Mouse (Mus musculus): ENCODE data around the gene Grm7.

Gene Grm7

DNA sequence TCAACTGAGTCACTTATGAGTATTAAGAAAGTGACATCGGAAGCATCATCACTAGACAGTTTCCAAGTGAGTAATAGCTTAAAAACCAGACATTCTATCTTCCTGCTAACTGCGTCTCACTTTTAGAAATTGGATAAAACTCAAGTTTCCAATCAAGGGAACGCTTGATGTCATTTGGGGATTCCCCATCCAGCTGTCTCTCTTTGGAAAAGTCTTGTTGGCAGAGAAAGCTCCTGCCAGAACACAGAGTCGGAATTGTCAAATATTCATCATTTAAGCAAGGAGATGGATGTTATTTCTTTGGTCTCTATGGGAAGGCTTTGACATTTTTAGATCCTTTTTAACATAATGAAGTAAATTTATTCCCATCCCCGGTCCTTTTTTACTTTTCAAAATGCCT is 336.6 kb downstream of the Grm7 start:
- no peak for DNase-seq (ENCODE audit: low spot score)

DNA sequence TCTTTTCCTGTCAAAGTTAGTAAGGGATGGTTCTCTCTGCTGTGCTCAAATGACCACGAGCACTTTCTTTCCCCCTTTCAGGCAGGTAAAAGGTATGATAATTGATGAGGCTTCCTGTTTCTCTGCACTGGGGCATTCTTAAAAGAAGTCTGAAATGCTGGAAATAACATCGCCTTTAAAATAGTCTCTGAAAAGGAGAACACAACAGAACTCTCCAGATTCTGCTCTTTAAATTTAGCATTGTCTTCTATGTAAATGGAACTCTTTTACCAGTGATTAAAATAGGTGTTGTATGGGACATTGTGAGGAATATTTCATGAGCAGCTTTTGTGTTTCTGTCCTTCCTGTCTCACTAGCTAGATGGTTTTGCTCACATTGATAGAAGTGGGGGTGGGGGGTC is 393.7 kb downstream of the Grm7 start:
- DNase-seq (ENCODE audit: low spot score): no peak

GRCm38 (mm10) chr6:111045896-111046295 is 400.5 kb downstream of the Grm7 start:
- no peak for DNase-seq (ENCODE audit: low spot score)

DNA sequence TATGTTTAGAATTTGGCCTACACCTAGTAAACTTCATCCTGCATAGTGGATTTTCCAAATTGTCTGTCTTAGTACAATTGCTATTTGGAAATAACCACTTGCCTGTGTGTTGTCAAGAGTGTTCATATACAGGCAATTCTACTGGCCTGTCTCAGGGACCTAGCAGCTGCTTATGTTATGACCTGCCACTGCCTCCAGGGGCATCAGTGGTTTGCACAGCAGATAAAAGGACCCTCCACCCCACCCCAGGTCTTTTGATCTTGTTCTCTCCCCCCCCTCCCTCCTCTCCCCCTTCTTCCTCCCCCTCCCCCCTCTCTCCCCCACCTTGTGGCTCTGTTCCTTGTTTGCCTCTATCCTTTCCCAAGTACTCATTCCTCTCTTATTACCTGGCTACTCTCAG is 403.9 kb downstream of the Grm7 start:
- no peak for DNase-seq (ENCODE audit: low spot score)

GRCm38 (mm10) chr6:111054001-111054975 is 408.9 kb downstream of the Grm7 start:
- no peak for DNase-seq (ENCODE audit: low spot score)

DNA sequence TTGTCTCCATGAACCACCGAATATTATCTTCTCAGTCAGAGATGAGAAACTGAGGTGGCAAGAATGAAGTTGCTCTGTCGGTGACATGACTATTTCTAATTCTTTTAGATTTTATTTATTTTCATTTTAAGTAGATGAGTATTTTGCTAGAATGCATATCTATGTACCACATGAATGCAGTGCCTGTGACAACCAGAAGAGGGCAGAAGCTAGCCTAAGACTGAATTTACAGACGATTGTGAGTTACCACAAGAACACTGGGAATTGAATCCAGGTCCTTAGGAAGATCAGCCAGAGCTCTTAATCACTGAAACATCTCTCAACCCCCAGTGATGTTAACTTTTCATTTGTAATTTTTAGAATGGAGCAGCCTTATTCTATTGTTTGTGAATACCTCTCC is 412.4 kb downstream of the Grm7 start:
- DNase-seq (ENCODE audit: low spot score): no peak

GRCm38 (mm10) chr6:111060004-111060403 is 414.6 kb downstream of the Grm7 start:
- DNase-seq (ENCODE audit: low spot score): no peak

GRCm38 (mm10) chr6:111084569-111084968 is 439.2 kb downstream of the Grm7 start:
- no peak for DNase-seq (ENCODE audit: low spot score)

- no peak for DNase-seq (ENCODE audit: low spot score)
These were observed 449.4 kb downstream of the Grm7 start for GRCm38 (mm10) chr6:111094818-111095217.

DNA sequence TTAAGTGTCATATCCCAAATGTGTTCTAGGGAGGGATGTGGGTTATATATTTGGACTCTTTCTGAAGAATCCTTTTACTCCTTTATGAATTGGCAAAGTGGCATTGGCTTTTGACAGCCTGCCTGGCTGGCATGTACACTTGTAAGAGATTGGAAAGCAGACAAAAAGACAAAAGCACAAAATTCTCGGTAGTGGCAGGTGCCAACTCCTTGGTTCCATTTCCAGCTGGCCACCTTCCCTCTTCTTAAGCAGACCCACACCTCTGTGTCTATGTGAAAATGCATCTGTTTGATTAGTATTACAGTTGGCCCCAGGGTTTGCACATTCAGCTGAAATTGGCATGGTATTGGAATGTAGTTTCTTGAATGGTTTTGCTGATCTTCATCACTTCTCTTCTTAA is 460.1 kb downstream of the Grm7 start:
- DNase-seq (ENCODE audit: low spot score): no peak

- no peak for DNase-seq (ENCODE audit: low spot score)
These were observed 515.7 kb downstream of the Grm7 start for GRCm38 (mm10) chr6:111161037-111161436.

DNA sequence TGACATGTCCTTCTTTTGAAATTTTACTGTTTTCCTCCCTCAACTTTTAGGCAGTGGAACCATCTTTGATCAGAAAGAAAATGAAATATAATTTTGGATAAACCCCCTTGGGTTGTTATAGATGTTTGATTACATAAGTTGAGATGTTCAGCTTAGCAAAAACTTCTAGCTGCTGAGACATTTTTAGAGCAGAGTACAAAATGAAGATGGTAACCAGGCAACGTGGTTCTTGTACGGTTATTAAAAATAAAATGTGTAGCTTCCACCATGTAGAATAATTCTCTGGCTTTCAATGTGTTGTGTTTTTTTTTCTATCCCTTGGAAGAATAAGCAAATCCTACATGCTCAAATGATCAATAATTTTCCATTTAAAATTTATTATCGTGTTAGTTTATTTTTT is 550.0 kb downstream of the Grm7 start:
- no peak for DNase-seq (ENCODE audit: low spot score)

- no peak for DNase-seq (ENCODE audit: low spot score)
These were observed 575.8 kb downstream of the Grm7 start for GRCm38 (mm10) chr6:111221083-111221729.

DNA sequence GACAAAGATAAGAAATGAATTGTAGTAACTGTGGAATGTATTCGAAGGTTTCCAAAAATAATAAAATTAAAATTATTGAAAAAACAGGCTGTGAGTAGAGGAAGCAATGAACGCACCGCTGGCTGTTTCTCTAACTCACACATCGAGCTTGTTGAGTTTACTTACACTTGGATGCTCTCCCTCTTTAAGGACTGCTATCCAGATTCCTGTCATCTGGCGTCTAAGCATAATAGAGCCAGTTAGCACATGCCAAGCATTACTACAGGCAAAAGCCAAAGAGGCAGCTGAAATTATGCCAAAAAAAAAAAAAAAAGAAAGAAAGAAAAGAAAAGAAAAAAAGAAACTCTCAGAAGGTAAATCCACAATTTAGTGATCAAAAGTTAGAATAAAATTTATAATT is 609.8 kb downstream of the Grm7 start:
- no peak for DNase-seq (ENCODE audit: low spot score)

GRCm38 (mm10) chr6:111256939-111257338 is 611.6 kb downstream of the Grm7 start:
- no peak for DNase-seq (ENCODE audit: low spot score)

- DNase-seq (ENCODE audit: low spot score): no peak
These were observed 612.9 kb downstream of the Grm7 start for GRCm38 (mm10) chr6:111258256-111258655.

DNA sequence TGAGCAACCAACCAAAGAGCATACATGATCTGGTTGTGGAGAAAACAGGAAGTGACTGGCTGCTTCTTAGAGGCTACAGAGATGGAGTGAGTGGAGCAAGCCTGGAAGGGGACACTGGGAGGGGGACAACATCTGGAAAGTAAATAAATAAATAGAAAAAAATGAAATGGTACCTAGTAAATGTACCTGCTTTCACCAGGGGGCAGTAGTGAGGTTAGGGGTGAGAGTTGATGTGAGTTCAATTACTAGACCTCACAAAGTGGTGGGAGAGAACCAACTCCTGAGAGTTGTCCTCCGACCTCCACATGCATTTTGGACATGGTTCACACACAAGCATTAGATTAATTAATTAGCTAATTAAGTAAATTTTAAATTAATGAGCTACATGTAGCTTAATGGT is 615.8 kb downstream of the Grm7 start:
- no peak for DNase-seq (ENCODE audit: low spot score)

GRCm38 (mm10) chr6:111276657-111277056 is 631.3 kb downstream of the Grm7 start:
- no peak for DNase-seq (ENCODE audit: low spot score)

GRCm38 (mm10) chr6:111278516-111278915 is 633.1 kb downstream of the Grm7 start:
- no peak for DNase-seq (ENCODE audit: low spot score)

DNA sequence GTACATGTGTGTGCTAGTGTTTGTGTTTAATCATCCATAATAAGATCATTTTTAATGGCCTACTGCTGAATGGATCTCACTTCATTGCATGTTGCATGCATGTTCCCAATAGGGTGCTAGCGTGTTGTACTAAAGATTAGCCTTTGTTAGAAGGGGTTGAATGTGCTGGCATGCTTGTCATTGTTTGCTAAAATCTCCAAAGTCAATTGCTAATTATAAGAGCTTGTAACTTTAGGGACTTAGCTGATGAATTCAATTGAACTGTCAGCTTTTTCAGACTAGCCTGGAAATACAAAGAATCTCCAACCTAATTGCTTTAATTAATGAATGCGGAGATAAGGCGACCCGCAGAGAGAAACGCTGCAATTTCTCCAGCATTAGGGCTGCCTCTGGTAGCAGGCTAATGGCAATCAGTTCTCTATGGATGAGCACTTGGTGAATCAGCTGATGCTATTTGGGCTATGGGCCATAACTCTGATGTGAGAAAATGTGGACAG is 648.2 kb downstream of the Grm7 start:
- DNase-seq (ENCODE audit: low spot score): no peak

GRCm38 (mm10) chr6:111303912-111304555 is 658.7 kb downstream of the Grm7 start:
- DNase-seq (ENCODE audit: low spot score): no peak

GRCm38 (mm10) chr6:111361681-111362080 is 716.3 kb downstream of the Grm7 start:
- DNase-seq (ENCODE audit: low spot score): no peak

DNA sequence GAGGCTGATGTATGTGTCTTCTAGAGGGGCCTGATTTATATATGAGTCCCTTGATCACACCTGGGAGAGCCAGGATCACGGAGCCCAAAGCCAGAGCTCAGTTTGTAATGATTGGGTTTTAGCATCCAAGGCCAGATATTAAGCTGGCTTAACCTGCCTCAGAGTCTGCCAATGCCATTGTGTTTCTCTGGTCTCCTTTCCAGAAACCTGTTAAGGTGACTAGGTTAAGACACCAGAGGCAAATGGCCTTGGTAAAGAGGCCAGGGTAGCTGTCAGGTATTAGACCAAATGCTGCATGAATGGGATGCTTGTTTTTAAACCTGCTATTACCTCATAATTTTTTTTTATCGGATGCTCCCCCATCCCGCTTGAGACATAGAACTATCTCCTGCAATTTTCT is 722.7 kb downstream of the Grm7 start:
- DNase-seq (ENCODE audit: low spot score): no peak
